Mouse (Mus musculus) CH12.LX (cell line): ENCODE data around the gene N4bp2l1.

ENCODE experiments used
- CHD1 ChIP-seq: IDR thresholded peaks from 2 replicates; pipeline ENCODE4 v1.6.1; 2012; ENCODE audit warnings: low read depth, low read length, improper control_type of control experiment, inconsistent platforms
- CTCF ChIP-seq, 2 experiments: IDR thresholded peaks in 1 of 2; conservative IDR thresholded peaks in 1 of 2; 2 replicates each; pipeline ENCODE4 v1.5.1; 2011 to 2012; ENCODE audit warnings: low read depth in 2 of 2, low read length in 2 of 2, improper control_type of control experiment in 1 of 2, inconsistent platforms in 1 of 2, mild to moderate bottlenecking in 1 of 2, moderate library complexity in 1 of 2
- KAT2A ChIP-seq: IDR thresholded peaks from 2 replicates; pipeline ENCODE4 v1.6.1; 2012; ENCODE audit warnings: low read length, improper control_type of control experiment, inconsistent platforms; ENCODE audit not compliant: insufficient replicate concordance
- MAFK ChIP-seq: IDR thresholded peaks from 2 replicates; pipeline ENCODE4 v1.6.1; 2011; ENCODE audit warnings: low read length, improper control_type of control experiment; ENCODE audit not compliant: insufficient replicate concordance
- MAZ ChIP-seq: IDR thresholded peaks from 2 replicates; pipeline ENCODE4 v1.6.1; 2012; ENCODE audit warnings: low read depth, mild to moderate bottlenecking, inconsistent platforms, low read length, improper control_type of control experiment, moderate library complexity
- MEF2A ChIP-seq: IDR thresholded peaks from 2 replicates; pipeline ENCODE4 v1.6.1; 2014; ENCODE audit warnings: low read depth, mild to moderate bottlenecking, inconsistent platforms, low read length, improper control_type of control experiment, borderline replicate concordance
- NELFE ChIP-seq: IDR thresholded peaks from 2 replicates; pipeline ENCODE4 v1.6.1; 2011; ENCODE audit warnings: low read depth, low read length, improper control_type of control experiment
- POLR2A ChIP-seq: IDR thresholded peaks from 2 replicates; pipeline ENCODE4 v1.6.1; 2011; ENCODE audit warnings: low read depth, mild to moderate bottlenecking, improper control_type of control experiment, low read length
- ZNF384 ChIP-seq: IDR thresholded peaks from 2 replicates; pipeline ENCODE4 v1.6.1; 2012; ENCODE audit warnings: low read depth, low read length, improper control_type of control experiment, inconsistent platforms

GRCm38 (mm10) chr5:150593756-150594648, 3.0 kb downstream of the N4bp2l1 start:
- no peak for TF ChIP-seq CTCF (conservative IDR thresholded peaks at IDR 0.05 in 1 of 2, IDR thresholded peaks at IDR 0.05 in 1 of 2; ENCODE audit: low read depth in 2 of 2, low read length in 2 of 2)
- TF ChIP-seq MAZ = peak; percentile 76
- no peak; the same call in 1 of the 2 replicates for TF ChIP-seq POLR2A
- no peak for TF ChIP-seq MAFK
- TF ChIP-seq MEF2A = no peak
- TF ChIP-seq CHD1 = no peak; the same call in 1 of the 2 replicates
- TF ChIP-seq NELFE = 0 out of 2 replicates have a peak, but pooled peaks have one; percentile 24
- TF ChIP-seq KAT2A = no peak
- no peak for TF ChIP-seq ZNF384
